Mouse (Mus musculus): ENCODE results near the gene Clec2e. TPM values are rescaled to one million over a fixed set of nuclear protein-coding genes. Genes with fewer than 3 reads are reported as not detected.
"Not testable (repeated sequence)": the region's sequence is repeated elsewhere in the genome, so short reads cannot be mapped to it uniquely, and the experiment has no call there.

Clec2e gene
- total RNA-seq (2014; rRNA removed) (not detected in 2 replicates), polyA plus RNA-seq (2015; fragmentation: Nextera tagmentation; extraction: Ambion mirVana) (not detected in 2 replicates)

- not testable (repeated sequence) for H3K9me3 ChIP-seq (ENCODE audit: low read length); DNase-seq (ENCODE audit: low spot score); H3K4me2 ChIP-seq (ENCODE audit: low read depth, low read length, poor library complexity, severe bottlenecking); H3K27ac ChIP-seq (ENCODE audit: low read depth, low read length); H3K9ac ChIP-seq (replicated peaks; ENCODE audit: low read length, poor library complexity, severe bottlenecking); H3K4me3 ChIP-seq (ENCODE audit: low read depth, low read length); ATAC-seq (ENCODE audit: low FRiP score); H3K27me3 ChIP-seq (ENCODE audit: insufficient read depth, low read length); H3K36me3 ChIP-seq (ENCODE audit: insufficient read depth, low read length); H3K4me1 ChIP-seq (ENCODE audit: insufficient read depth, low read length)
- WGBS: 76% methylated on average over 1 of the region's 1 CpGs
Measured at GRCm38 (mm10) chr6:129100794-129101193, at the start of gene Clec2e. TSS of gene Clec2e (minus strand) at chr6:129100913.

GRCm38 (mm10) chr6:129146812-129147211 is 46.1 kb upstream of the Clec2e start:
- DNase-seq (ENCODE audit: low spot score) (no peak), ATAC-seq (ENCODE audit: low FRiP score) (no peak)
- Histone ChIP-seq H3K4me2 (ENCODE audit: low read depth, low read length, poor library complexity, severe bottlenecking) (no peak overlapping the region), H3K4me1 (ENCODE audit: insufficient read depth, low read length) (no peaks in the 10 kb centered on the region), H3K27me3 (ENCODE audit: insufficient read depth, low read length) (no peaks in the 10 kb centered on the region), H3K9ac (replicated peaks; ENCODE audit: low read length, poor library complexity, severe bottlenecking) (no peak overlapping the region), H3K4me3 (ENCODE audit: low read depth, low read length) (no peak overlapping the region), H3K36me3 (ENCODE audit: insufficient read depth, low read length) (no peaks in the 10 kb centered on the region), H3K9me3 (ENCODE audit: low read length) (no peaks in the 10 kb centered on the region), H3K27ac (ENCODE audit: low read depth, low read length) (no peak overlapping the region)
- no peak for TF ChIP-seq CTCF (IDR thresholded peaks at IDR 0.05)
- WGBS: 95% methylated on average over 2 of the region's 2 CpGs

- Histone ChIP-seq H3K4me3 (ENCODE audit: low read depth, low read length) (no peak overlapping the region), H3K27ac (ENCODE audit: low read depth, low read length) (no peak overlapping the region), H3K4me2 (ENCODE audit: low read depth, low read length, poor library complexity, severe bottlenecking) (no peak overlapping the region), H3K27me3 (ENCODE audit: insufficient read depth, low read length) (no peaks in the 10 kb centered on the region), H3K9ac (replicated peaks; ENCODE audit: low read length, poor library complexity, severe bottlenecking) (no peak overlapping the region), H3K9me3 (ENCODE audit: low read length) (no peaks in the 10 kb centered on the region), H3K4me1 (ENCODE audit: insufficient read depth, low read length) (no peaks in the 10 kb centered on the region), H3K36me3 (ENCODE audit: insufficient read depth, low read length) (no peaks in the 10 kb centered on the region)
- ATAC-seq (ENCODE audit: low FRiP score): no peak
- 76% methylated on average over 4 of the region's 4 CpGs for WGBS
- TF ChIP-seq CTCF (IDR thresholded peaks at IDR 0.05): no peak
- DNase-seq (ENCODE audit: low spot score): no peak
Measured at GRCm38 (mm10) chr6:129132604-129133341, 32.1 kb upstream of the Clec2e start.

- no peak for TF ChIP-seq CTCF (IDR thresholded peaks at IDR 0.05)
- Histone ChIP-seq H3K4me1 (ENCODE audit: insufficient read depth, low read length) (no peaks in the 10 kb centered on the region), H3K27me3 (ENCODE audit: insufficient read depth, low read length) (no peaks in the 10 kb centered on the region), H3K4me3 (ENCODE audit: low read depth, low read length) (no peak overlapping the region), H3K9me3 (ENCODE audit: low read length) (no peaks in the 10 kb centered on the region), H3K9ac (replicated peaks; ENCODE audit: low read length, poor library complexity, severe bottlenecking) (no peak overlapping the region), H3K36me3 (ENCODE audit: insufficient read depth, low read length) (no peaks in the 10 kb centered on the region), H3K27ac (ENCODE audit: low read depth, low read length) (no peak overlapping the region), H3K4me2 (ENCODE audit: low read depth, low read length, poor library complexity, severe bottlenecking) (no peak overlapping the region)
- no peak for ATAC-seq (ENCODE audit: low FRiP score)
- DNase-seq (ENCODE audit: low spot score): no peak
Measured at GRCm38 (mm10) chr6:129126861-129127260, 26.1 kb upstream of the Clec2e start.

- ATAC-seq (ENCODE audit: low FRiP score); H3K9ac ChIP-seq (replicated peaks; ENCODE audit: low read length, poor library complexity, severe bottlenecking); H3K27me3 ChIP-seq (ENCODE audit: insufficient read depth, low read length); H3K9me3 ChIP-seq (ENCODE audit: low read length); H3K4me2 ChIP-seq (ENCODE audit: low read depth, low read length, poor library complexity, severe bottlenecking); H3K27ac ChIP-seq (ENCODE audit: low read depth, low read length); H3K4me3 ChIP-seq (ENCODE audit: low read depth, low read length); H3K4me1 ChIP-seq (ENCODE audit: insufficient read depth, low read length); H3K36me3 ChIP-seq (ENCODE audit: insufficient read depth, low read length): not testable (repeated sequence)
- DNase-seq (ENCODE audit: low spot score): peak; percentile 11
Measured at GRCm38 (mm10) chr6:129124531-129124930, 23.8 kb upstream of the Clec2e start.

GRCm38 (mm10) chr6:129116223-129116622 is 15.5 kb upstream of the Clec2e start:
- no peak overlapping the region for H3K4me2 ChIP-seq (ENCODE audit: low read depth, low read length, poor library complexity, severe bottlenecking)
- no peak overlapping the region for H3K27ac ChIP-seq (ENCODE audit: low read depth, low read length)
- DNase-seq (ENCODE audit: low spot score): no peak
- H3K27me3 ChIP-seq (ENCODE audit: insufficient read depth, low read length): no peaks in the 10 kb centered on the region
- 0 out of 2 replicates have a peak, but pooled peaks cover 3% of the 10 kb centered on the region for H3K9me3 ChIP-seq (ENCODE audit: low read length)
- no peak for ATAC-seq (ENCODE audit: low FRiP score)
- H3K4me3 ChIP-seq (ENCODE audit: low read depth, low read length): no peak overlapping the region
- H3K4me1 ChIP-seq (ENCODE audit: insufficient read depth, low read length): no peaks in the 10 kb centered on the region
- TF ChIP-seq CTCF (IDR thresholded peaks at IDR 0.05): no peak
- no peaks in the 10 kb centered on the region for H3K36me3 ChIP-seq (ENCODE audit: insufficient read depth, low read length)
- 98% methylated on average over 3 of the region's 3 CpGs for WGBS
- no peak overlapping the region for H3K9ac ChIP-seq (replicated peaks; ENCODE audit: low read length, poor library complexity, severe bottlenecking)

- not testable (repeated sequence) for H3K36me3 ChIP-seq (ENCODE audit: insufficient read depth, low read length); H3K9ac ChIP-seq (replicated peaks; ENCODE audit: low read length, poor library complexity, severe bottlenecking); H3K4me2 ChIP-seq (ENCODE audit: low read depth, low read length, poor library complexity, severe bottlenecking); H3K27ac ChIP-seq (ENCODE audit: low read depth, low read length); H3K4me3 ChIP-seq (ENCODE audit: low read depth, low read length); H3K9me3 ChIP-seq (ENCODE audit: low read length); H3K27me3 ChIP-seq (ENCODE audit: insufficient read depth, low read length); ATAC-seq (ENCODE audit: low FRiP score); DNase-seq (ENCODE audit: low spot score); H3K4me1 ChIP-seq (ENCODE audit: insufficient read depth, low read length)
- WGBS: 98% methylated on average over 3 of the region's 3 CpGs
Measured at GRCm38 (mm10) chr6:129114237-129114636, 13.5 kb upstream of the Clec2e start.
